Mouse (Mus musculus): Measurements from ENCODE around the gene Smarca2. TPM values are rescaled to one million over a fixed set of nuclear protein-coding genes. Genes with fewer than 3 reads are reported as not detected.

Gene Smarca2
- polyA plus RNA-seq, 1 experiment, result 14.2 TPM

DNA sequence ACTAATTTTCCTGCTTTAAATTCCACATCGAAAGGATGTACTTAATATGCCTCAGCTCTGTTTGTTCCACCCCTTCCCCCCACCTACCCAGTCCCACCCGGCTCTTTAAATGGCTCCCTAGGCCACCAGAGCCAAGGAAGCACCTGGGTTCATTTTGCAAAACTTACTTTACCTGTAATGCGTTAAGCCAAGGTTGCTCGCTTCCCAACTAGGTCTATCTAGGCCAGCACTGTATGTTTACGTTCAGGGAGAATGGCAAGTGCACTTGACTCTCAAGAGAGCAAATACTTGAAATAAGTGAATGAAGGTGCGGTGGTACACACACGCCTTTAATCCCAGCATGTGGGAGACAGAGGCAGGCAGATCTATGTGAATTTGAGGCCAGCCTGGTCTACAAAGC lies 140.7 kb downstream of the Smarca2 start:
- no peak overlapping the region for H3K27ac ChIP-seq (ENCODE audit: insufficient read depth, low read depth, low read length)
- no peak for TF ChIP-seq CTCF (IDR thresholded peaks at IDR 0.05; ENCODE audit: extremely low read depth, insufficient read length, insufficient replicate concordance, low read depth, low read length)
- TF ChIP-seq POLR2A (IDR thresholded peaks at IDR 0.05; ENCODE audit: low read depth, low read length), result no peak
- 89% methylated on average over 7 of the region's 7 CpGs for WGBS
- H3K36me3 ChIP-seq (ENCODE audit: control insufficient read depth, insufficient read depth, low read length), result no peaks in the 10 kb centered on the region
- no peaks in the 10 kb centered on the region for H3K4me1 ChIP-seq (ENCODE audit: control insufficient read depth, insufficient read depth, insufficient read length, low read length)
- no peak overlapping the region for H3K4me3 ChIP-seq (ENCODE audit: low read depth, low read length)
- no peaks in the 10 kb centered on the region for H3K27me3 ChIP-seq (ENCODE audit: control insufficient read depth, insufficient read depth, low read length)

GRCm38 (mm10) chr19:26746290-26746689 lies 141.4 kb downstream of the Smarca2 start:
- no peaks in the 10 kb centered on the region for H3K27me3 ChIP-seq (ENCODE audit: control insufficient read depth, insufficient read depth, low read length)
- H3K4me3 ChIP-seq (ENCODE audit: low read depth, low read length), result no peak overlapping the region
- no peaks in the 10 kb centered on the region for H3K36me3 ChIP-seq (ENCODE audit: control insufficient read depth, insufficient read depth, low read length)
- no peak overlapping the region for H3K27ac ChIP-seq (ENCODE audit: insufficient read depth, low read depth, low read length)
- 68% methylated on average over 10 of the region's 10 CpGs for WGBS
- no peak for TF ChIP-seq POLR2A (IDR thresholded peaks at IDR 0.05; ENCODE audit: low read depth, low read length)
- H3K4me1 ChIP-seq (ENCODE audit: control insufficient read depth, insufficient read depth, insufficient read length, low read length), result no peaks in the 10 kb centered on the region

DNA sequence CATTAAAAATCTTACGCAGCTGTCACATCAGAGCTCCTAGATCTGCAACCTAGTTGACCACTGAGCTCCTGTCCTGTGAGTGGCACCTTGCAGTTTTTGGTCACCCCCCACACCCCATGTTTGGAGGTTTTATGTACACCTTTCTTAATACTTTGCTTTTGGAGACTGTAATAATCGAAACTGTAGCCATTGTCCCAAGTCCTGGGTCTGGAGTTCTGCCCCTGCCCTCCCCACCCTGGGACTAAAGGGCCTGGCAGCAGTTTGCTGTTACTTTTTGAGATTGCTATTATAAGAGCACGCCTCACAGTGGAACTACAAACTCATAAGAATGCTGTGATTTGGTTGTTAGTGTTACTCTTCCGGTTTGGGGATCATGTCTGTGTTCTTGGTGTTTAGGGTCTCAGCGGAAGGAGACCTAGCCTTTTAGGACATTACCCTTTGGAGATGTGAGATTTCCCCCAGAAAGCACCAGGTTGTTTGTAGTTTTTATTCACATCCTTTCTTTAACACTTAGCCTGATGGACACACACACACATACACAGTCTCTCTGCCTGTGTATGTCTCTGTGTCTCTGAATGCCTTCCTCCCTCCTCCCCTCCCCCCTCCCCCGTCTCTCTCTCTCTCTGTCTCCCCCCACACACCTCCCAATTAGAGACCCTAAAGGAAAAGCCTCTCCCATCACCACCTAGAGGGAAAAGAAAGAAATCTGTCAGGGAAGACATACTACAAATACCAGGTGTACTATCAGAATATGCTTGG lies 142.0 kb downstream of the Smarca2 start:
- no peak overlapping the region for H3K4me3 ChIP-seq (ENCODE audit: low read depth, low read length)

GRCm38 (mm10) chr19:26747571-26748539 lies 143.0 kb downstream of the Smarca2 start:
- H3K4me1 ChIP-seq (ENCODE audit: control insufficient read depth, insufficient read depth, insufficient read length, low read length), result no peaks in the 10 kb centered on the region
- H3K27me3 ChIP-seq (ENCODE audit: control insufficient read depth, insufficient read depth, low read length), result no peaks in the 10 kb centered on the region
- TF ChIP-seq POLR2A (IDR thresholded peaks at IDR 0.05; ENCODE audit: low read depth, low read length) (no peak), CTCF (IDR thresholded peaks at IDR 0.05; ENCODE audit: extremely low read depth, insufficient read length, insufficient replicate concordance, low read depth, low read length) (peak; percentile 11; the same call in 1 of the 2 replicates)
- peak overlapping the region; percentile 73 for H3K27ac ChIP-seq (ENCODE audit: insufficient read depth, low read depth, low read length)
- no peaks in the 10 kb centered on the region for H3K36me3 ChIP-seq (ENCODE audit: control insufficient read depth, insufficient read depth, low read length)
- H3K4me3 ChIP-seq (ENCODE audit: low read depth, low read length), result peak overlapping the region; percentile 78
- under 1% methylated on average over 36 of the region's 36 CpGs for WGBS

More for the DNA sequence above, 142.0 kb downstream of the Smarca2 start:
- Histone ChIP-seq H3K27ac (ENCODE audit: insufficient read depth, low read depth, low read length) (peak overlapping the region; percentile 33; the same call in 1 of the 2 replicates), H3K4me1 (ENCODE audit: control insufficient read depth, insufficient read depth, insufficient read length, low read length) (no peaks in the 10 kb centered on the region), H3K27me3 (ENCODE audit: control insufficient read depth, insufficient read depth, low read length) (no peaks in the 10 kb centered on the region), H3K36me3 (ENCODE audit: control insufficient read depth, insufficient read depth, low read length) (no peaks in the 10 kb centered on the region)
- 46% methylated on average over 6 of the region's 6 CpGs for whole genome bisulfite sequencing
- no peak for TF ChIP-seq CTCF (IDR thresholded peaks at IDR 0.05; ENCODE audit: extremely low read depth, insufficient read length, insufficient replicate concordance, low read depth, low read length)
- TF ChIP-seq POLR2A (IDR thresholded peaks at IDR 0.05; ENCODE audit: low read depth, low read length), result no peak

DNA sequence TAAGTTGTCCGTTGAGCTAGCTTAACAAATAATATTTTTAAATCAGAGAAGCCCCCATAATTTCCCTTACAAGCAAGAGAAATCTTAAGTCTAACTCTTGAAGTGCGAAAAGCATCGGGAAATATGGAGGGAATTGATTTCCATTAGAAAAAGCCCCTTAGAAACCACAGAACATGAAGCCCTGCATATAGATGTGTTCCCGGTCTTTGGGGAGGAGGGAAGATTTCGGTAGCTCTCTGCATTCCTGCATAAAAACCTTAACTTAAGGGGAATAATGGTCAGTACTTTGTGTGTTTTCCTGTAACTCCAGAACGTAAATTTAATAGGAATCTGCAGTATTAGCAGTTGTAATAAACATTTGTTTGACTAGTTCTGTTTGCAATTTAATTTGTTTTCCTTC lies 143.8 kb downstream of the Smarca2 start:
- Histone ChIP-seq H3K27me3 (ENCODE audit: control insufficient read depth, insufficient read depth, low read length) (no peaks in the 10 kb centered on the region), H3K4me1 (ENCODE audit: control insufficient read depth, insufficient read depth, insufficient read length, low read length) (no peaks in the 10 kb centered on the region), H3K4me3 (ENCODE audit: low read depth, low read length) (no peak overlapping the region), H3K36me3 (ENCODE audit: control insufficient read depth, insufficient read depth, low read length) (no peaks in the 10 kb centered on the region), H3K27ac (ENCODE audit: insufficient read depth, low read depth, low read length) (no peak overlapping the region)
- under 1% methylated on average over 6 of the region's 6 CpGs for WGBS
- TF ChIP-seq POLR2A (IDR thresholded peaks at IDR 0.05; ENCODE audit: low read depth, low read length) (no peak), CTCF (IDR thresholded peaks at IDR 0.05; ENCODE audit: extremely low read depth, insufficient read length, insufficient replicate concordance, low read depth, low read length) (no peak)

DNA sequence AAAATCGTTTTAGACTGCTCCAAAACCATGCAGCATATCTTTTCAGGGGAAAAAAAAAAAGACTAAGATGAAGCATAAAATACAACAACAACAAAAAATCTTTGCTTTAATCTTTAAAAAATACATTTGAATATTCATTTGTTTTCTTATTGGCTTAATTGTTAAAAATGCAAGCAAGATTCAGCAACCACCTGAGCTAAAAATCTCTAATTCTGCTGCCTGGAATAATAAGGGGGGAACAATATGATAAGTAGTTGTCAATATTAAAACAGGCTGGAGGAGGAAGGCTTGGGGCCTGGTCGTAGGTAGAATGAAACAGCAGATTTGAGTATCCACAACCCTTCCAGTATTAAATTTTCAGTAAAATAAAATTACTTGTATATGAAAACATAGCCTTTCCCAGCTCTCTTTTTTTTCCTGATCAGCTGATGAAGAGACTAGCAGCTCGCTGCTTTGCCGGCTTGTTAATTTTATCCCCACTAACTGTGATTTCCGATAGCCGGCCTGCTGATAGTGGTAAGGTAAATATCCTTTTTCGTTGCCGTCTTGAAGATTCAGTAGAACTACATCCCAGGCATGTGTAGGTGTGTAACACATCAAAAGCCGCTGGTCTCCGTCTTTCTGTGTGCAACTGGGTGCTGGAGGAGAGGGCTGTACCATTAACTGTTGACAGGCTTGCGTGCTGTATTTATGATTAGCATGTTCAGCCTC lies 144.7 kb downstream of the Smarca2 start:
- no peaks in the 10 kb centered on the region; the same call in 1 of the 2 replicates for H3K4me1 ChIP-seq (ENCODE audit: control insufficient read depth, insufficient read depth, insufficient read length, low read length)
- no peaks in the 10 kb centered on the region for H3K27me3 ChIP-seq (ENCODE audit: control insufficient read depth, insufficient read depth, low read length)
- 49% methylated on average over 11 of the region's 11 CpGs for WGBS
- no peaks in the 10 kb centered on the region for H3K36me3 ChIP-seq (ENCODE audit: control insufficient read depth, insufficient read depth, low read length)
- H3K27ac ChIP-seq (ENCODE audit: insufficient read depth, low read depth, low read length), result no peak overlapping the region
- TF ChIP-seq POLR2A (IDR thresholded peaks at IDR 0.05; ENCODE audit: low read depth, low read length) (no peak), CTCF (IDR thresholded peaks at IDR 0.05; ENCODE audit: extremely low read depth, insufficient read length, insufficient replicate concordance, low read depth, low read length) (no peak)
- no peak overlapping the region for H3K4me3 ChIP-seq (ENCODE audit: low read depth, low read length)

All from small intestine, adult 2 months (tissue).